In genomic region chr6:49039470-49040180, GRCm38 (mm10) we compare ENCODE assay signal across 8 mouse cellular contexts. TPM values are rescaled to one million over a fixed set of nuclear protein-coding genes. Genes with fewer than 3 reads are reported as not detected.
DNase-seq lines count a peak whose midpoint lies in the region; ATAC-seq and TF ChIP-seq lines count a peak whose summit lies in the region.

No protein-coding gene starts in this region.

- H3K4me1 ChIP-seq in ES-E14 (ENCODE audit: control insufficient read depth in 2 of 2, insufficient read depth in 2 of 2, low read length in 2 of 2, poor library complexity in 1 of 2) = peaks cover 0 to 2% of the 10 kb centered on the region in 2 experiments; a peak in 2 of 4 replicates
- H3K4me1 ChIP-seq in forebrain, embryonic 11.5 days (replicated peaks; ENCODE audit: control insufficient read depth, insufficient read depth, low read length) = 0 out of 2 replicates have a peak, but pooled peaks cover 4% of the 10 kb centered on the region
- no peaks in the 10 kb centered on the region for H3K4me1 ChIP-seq in lung, postnatal 0 days (ENCODE audit: insufficient read depth, low read depth, low read length)

- intact Hi-C loops in heart, postnatal 36 days (cut with DNase I) = no loop called here

- TF ChIP-seq EP300 in lung, postnatal 0 days (IDR thresholded peaks at IDR 0.05) = no peak

- H3K27me3 ChIP-seq in forebrain, embryonic 11.5 days (ENCODE audit: control insufficient read depth, insufficient read depth, low read length) = no peaks in the 10 kb centered on the region; the same call in 1 of the 2 replicates
- no peaks in the 10 kb centered on the region for H3K27me3 ChIP-seq in lung, postnatal 0 days (replicated peaks; ENCODE audit: insufficient read depth, low read length)

- H3K27ac ChIP-seq in ES-E14 (ENCODE audit: insufficient read depth, low read depth, low read length, poor library complexity, severe bottlenecking) = no peak overlapping the region
- no peak overlapping the region for H3K27ac ChIP-seq in forebrain, embryonic 11.5 days (ENCODE audit: low read depth, low read length)
- H3K27ac ChIP-seq in layer of hippocampus, adult 2 months = no peak overlapping the region
- no peak overlapping the region for H3K27ac ChIP-seq in lung, postnatal 0 days (ENCODE audit: low read length)

- WGBS in forebrain, embryonic 11.5 days = 11% methylated on average over 18 of the region's 18 CpGs
- WGBS in lung, postnatal 0 days = 11% methylated on average over 18 of the region's 18 CpGs

- no peaks in the 10 kb centered on the region for H3K9me3 ChIP-seq in ES-E14 (ENCODE audit: control insufficient read depth, insufficient read depth, low read depth, low read length)
- no peaks in the 10 kb centered on the region for H3K9me3 ChIP-seq in forebrain, embryonic 11.5 days (ENCODE audit: control insufficient read depth, low read length)
- H3K9me3 ChIP-seq in lung, postnatal 0 days (ENCODE audit: low read length) = no peaks in the 10 kb centered on the region

- H3K9ac ChIP-seq in ES-E14 (ENCODE audit: insufficient read depth, low read depth, low read length, poor library complexity, severe bottlenecking) = 0 out of 2 replicates have a peak overlapping the region, but pooled peaks have one; percentile 50
- H3K9ac ChIP-seq in forebrain, embryonic 11.5 days (ENCODE audit: low read length) = peak overlapping the region; percentile 48
- H3K9ac ChIP-seq in lung, postnatal 0 days (replicated peaks; ENCODE audit: low read depth) = no peak overlapping the region

- peak overlapping the region; percentile 44 for H3K4me2 ChIP-seq in forebrain, embryonic 11.5 days (ENCODE audit: low read depth, low read length, severe bottlenecking)
- peak overlapping the region; percentile 47 for H3K4me2 ChIP-seq in lung, postnatal 0 days (replicated peaks; ENCODE audit: low read depth, low read length)

- no peak for ATAC-seq in forebrain, embryonic 11.5 days (replicated peaks; ENCODE audit: low FRiP score)
- ATAC-seq in lung, postnatal 0 days = peak; percentile 52; the same call in 1 of the 2 replicates

- in situ Hi-C loops in ES-E14 (cut with MboI; ENCODE audit: low sequenced_read_pairs in 2 of 2, unreplicated experiment in 2 of 2) = loop anchor here in 1 of 2 experiments (25.0 kb wide), 1 partner anchor 323 kb away; the partner anchor contains the start of gene Fam221a

- no peak for DNase-seq in ES-E14 (ENCODE audit: low read depth, low spot score)
- DNase-seq in brain, embryonic 14.5 days (ENCODE audit: low read depth) = peak; percentile 76
- DNase-seq in forebrain, embryonic 11.5 days (ENCODE audit: low spot score) = peak; percentile 76
- peak; percentile 53 to 66 for DNase-seq in heart, postnatal 36 days
- peak; percentile 67 to 72 for DNase-seq in layer of hippocampus, adult 2 months (ENCODE audit: low spot score in 2 of 2)
- DNase-seq in lung, postnatal 0 days (ENCODE audit: low spot score) = peak; percentile 80
- DNase-seq in ovary, postnatal 14 days (ENCODE audit: low spot score) = peak; percentile 38
- peak; percentile 46 to 66 for DNase-seq in urinary bladder, postnatal 36 days (ENCODE audit: low spot score in 2 of 2)

- no peaks in the 10 kb centered on the region for H3K36me3 ChIP-seq in ES-E14 (ENCODE audit: control insufficient read depth, insufficient read depth, low read length, poor library complexity, severe bottlenecking)
- H3K36me3 ChIP-seq in forebrain, embryonic 11.5 days (ENCODE audit: control insufficient read depth, insufficient read depth, low read length) = no peaks in the 10 kb centered on the region
- no peaks in the 10 kb centered on the region for H3K36me3 ChIP-seq in lung, postnatal 0 days (ENCODE audit: insufficient read depth, low read length)

- peak overlapping the region in 1 of 2 experiments; percentile 22; a peak in 1 of 4 replicates for H3K4me3 ChIP-seq in ES-E14 (ENCODE audit: insufficient read depth in 1 of 2, low read depth in 1 of 2, low read length in 2 of 2, poor library complexity in 1 of 2, severe bottlenecking in 1 of 2)
- H3K4me3 ChIP-seq in forebrain, embryonic 11.5 days (ENCODE audit: low read depth, low read length) = peak overlapping the region; percentile 19; the same call in 1 of the 2 replicates
- H3K4me3 ChIP-seq in layer of hippocampus, adult 2 months = peak overlapping the region; percentile 15; the same call in 1 of the 2 replicates
- H3K4me3 ChIP-seq in lung, postnatal 0 days (ENCODE audit: low read depth, low read length) = peak overlapping the region; percentile 23

- no peak for TF ChIP-seq POLR2A in brain, embryonic 14.5 days (IDR thresholded peaks at IDR 0.05; ENCODE audit: borderline replicate concordance, extremely low read depth, insufficient read depth, insufficient read length, poor library complexity, severe bottlenecking)

- peak; percentile 84 for TF ChIP-seq CTCF in brain, embryonic 14.5 days (IDR thresholded peaks at IDR 0.05; ENCODE audit: borderline replicate concordance, extremely low read depth, insufficient read depth, insufficient read length)
- TF ChIP-seq CTCF in layer of hippocampus, adult 2 months (conservative IDR thresholded peaks at IDR 0.05) = peak; percentile 86
- TF ChIP-seq CTCF in lung, postnatal 0 days (IDR thresholded peaks at IDR 0.05) = peak; percentile 72

TF ChIP-seq in ES-E14, 5 proteins besides CTCF, POLR2A, EP300 and RAD21:
- TF ChIP-seq CHD2 (IDR thresholded peaks at IDR 0.05; ENCODE audit: low read depth, low read length) (no peak), ZNF384 (IDR thresholded peaks at IDR 0.05; ENCODE audit: low read depth, low read length) (peak; percentile 53; the same call in 1 of the 2 replicates), ZC3H11A (IDR thresholded peaks at IDR 0.05; ENCODE audit: borderline replicate concordance, low read depth, low read length) (peak; percentile 88), HCFC1 (IDR thresholded peaks at IDR 0.05; ENCODE audit: borderline replicate concordance, insufficient read depth, low read length) (no peak)

RNA-seq across cellular contexts. Expression of gene Gpnmb, which starts 3.3 kb away (rescaled TPM):
- 0.63 and 0.89 TPM in 2 replicates for total RNA-seq in ES-E14 (2012; rRNA removed)
- 0.44 and 1.3 TPM in 2 replicates for polyA plus RNA-seq in brain, embryonic 14.5 days (2012; rRNA removed)
- 0.51 and 1.1 TPM in 2 replicates for polyA plus RNA-seq in forebrain, embryonic 11.5 days (2014; fragmentation: Nextera tagmentation; extraction: Ambion mirVana)
- total RNA-seq in heart, postnatal 36 days (2021) = under 1 TPM; 0.43 to 0.89 TPM
- total RNA-seq in layer of hippocampus, adult 2 months (2021) = 1 to 10 TPM; 2.9 to 3.6 TPM
- 1.5 and 2.0 TPM in 2 replicates for polyA plus RNA-seq in lung, postnatal 0 days (2015; fragmentation: Nextera tagmentation; extraction: Ambion mirVana)

RNA-seq across cellular contexts. Expression of gene Malsu1, which starts 34.0 kb away (rescaled TPM):
- 27.3 and 28.8 TPM in 2 replicates for total RNA-seq in ES-E14 (2012; rRNA removed)
- polyA plus RNA-seq in brain, embryonic 14.5 days (2012; rRNA removed) = 18.6 and 27.7 TPM in 2 replicates
- 60.7 and 63.9 TPM in 2 replicates for polyA plus RNA-seq in forebrain, embryonic 11.5 days (2014; fragmentation: Nextera tagmentation; extraction: Ambion mirVana)
- total RNA-seq in heart, postnatal 36 days (2021) = 10 to 100 TPM; 40.9 to 42.7 TPM
- 10 to 100 TPM; 25.4 to 27.8 TPM for total RNA-seq in layer of hippocampus, adult 2 months (2021)
- 81.3 and 84.1 TPM in 2 replicates for polyA plus RNA-seq in lung, postnatal 0 days (2015; fragmentation: Nextera tagmentation; extraction: Ambion mirVana)

RNA-seq across cellular contexts. Expression of gene Svs1, which starts 53.0 kb away (rescaled TPM):
- not detected in 2 replicates for total RNA-seq in ES-E14 (2012; rRNA removed)
- polyA plus RNA-seq in brain, embryonic 14.5 days (2012; rRNA removed) = not detected in 2 replicates
- not detected in 2 replicates for polyA plus RNA-seq in forebrain, embryonic 11.5 days (2014; fragmentation: Nextera tagmentation; extraction: Ambion mirVana)
- total RNA-seq in heart, postnatal 36 days (2021) = not detected
- total RNA-seq in layer of hippocampus, adult 2 months (2021) = not detected
- not detected in 2 replicates for polyA plus RNA-seq in lung, postnatal 0 days (2015; fragmentation: Nextera tagmentation; extraction: Ambion mirVana)
